Mouse (Mus musculus) cortical plate, adult 2 months (tissue): ENCODE measurements around the gene Cwc22.

Experiments
- CTCF ChIP-seq: fragments of 200-500 bp; IDR thresholded peaks from 2 replicates; pipeline ENCODE4 v1.5.1; 2011; ENCODE audit warnings: mild to moderate bottlenecking, control low read depth, low read length; ENCODE audit not compliant: insufficient read depth; ENCODE audit errors: extremely low read depth
- POLR2A ChIP-seq: fragments of 200-500 bp; IDR thresholded peaks from 2 replicates; pipeline ENCODE4 v1.6.1; 2011; ENCODE audit warnings: mild to moderate bottlenecking, low read length, control low read depth; ENCODE audit not compliant: insufficient read depth; ENCODE audit errors: extremely low read depth

DNA sequence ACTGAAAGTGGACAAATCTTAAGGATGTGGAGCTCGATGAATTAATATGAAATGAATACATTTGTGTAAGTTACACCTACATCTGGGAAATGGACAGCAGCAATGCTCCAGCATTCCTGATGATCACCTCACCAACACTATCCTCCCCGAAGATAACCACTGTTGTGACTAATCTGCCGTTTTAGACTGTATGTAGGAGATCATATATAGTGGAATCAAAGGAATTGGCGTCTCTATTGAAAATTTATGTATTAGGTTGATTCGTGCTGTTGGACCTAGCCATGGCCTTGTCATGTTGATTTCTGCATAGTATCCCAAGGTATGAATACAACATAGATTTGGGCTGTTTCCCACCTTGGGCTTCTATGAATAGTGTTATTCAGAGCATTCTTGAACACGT is 58.1 kb downstream of the Cwc22 start:
- TF ChIP-seq CTCF (no peak), POLR2A (no peak)
